Mouse (Mus musculus): ENCODE data around the gene Ldb1. TPM values are rescaled to one million over a fixed set of nuclear protein-coding genes. Genes with fewer than 3 reads are reported as not detected.
"Not testable (repeated sequence)": the region's sequence is repeated elsewhere in the genome, so short reads cannot be mapped to it uniquely, and the experiment has no call there.

The Ldb1 gene
- polyA plus RNA-seq, 1 experiment from 2014 or later, result 77.0 TPM

DNA sequence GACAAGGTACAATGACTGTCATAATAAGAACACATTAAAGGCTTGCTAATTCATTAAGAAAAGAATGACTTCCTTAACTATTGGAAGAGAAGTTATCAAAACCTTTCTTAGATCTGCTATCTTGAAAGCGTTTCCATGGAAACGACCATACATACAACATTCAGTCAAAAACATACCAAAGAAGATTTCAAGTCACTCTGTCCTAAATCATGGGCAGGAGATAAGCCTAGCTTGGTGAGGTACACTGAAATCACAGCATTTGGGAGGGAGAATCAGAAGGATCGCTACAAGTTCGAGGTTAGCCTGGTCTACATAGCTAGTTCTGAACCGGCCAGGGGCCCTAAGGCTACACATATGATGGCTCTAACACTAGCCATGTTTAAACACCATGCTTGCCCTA, 47.6 kb downstream of the Ldb1 start:
- Histone ChIP-seq H3K9me3 (ENCODE audit: control insufficient read depth, low read length) (no peaks in the 10 kb centered on the region), H3K4me1 (ENCODE audit: control insufficient read depth, insufficient read depth, low read length) (no peaks in the 10 kb centered on the region), H3K9ac (ENCODE audit: low read length) (peak overlapping the region; percentile 77), H3K36me3 (ENCODE audit: control insufficient read depth, insufficient read depth, low read length) (no peaks in the 10 kb centered on the region), H3K27me3 (ENCODE audit: control insufficient read depth, insufficient read depth, low read length) (no peaks in the 10 kb centered on the region), H3K27ac (ENCODE audit: low read depth, low read length) (no peak overlapping the region), H3K4me2 (peak overlapping the region; percentile 62), H3K4me3 (ENCODE audit: low read depth, low read length) (peak overlapping the region; percentile 76)
- DNase-seq (ENCODE audit: low spot score, missing footprints) (peak; percentile 85), ATAC-seq (ENCODE audit: low FRiP score) (no peak)
- 62% methylated on average over 5 of the region's 5 CpGs for WGBS

DNA sequence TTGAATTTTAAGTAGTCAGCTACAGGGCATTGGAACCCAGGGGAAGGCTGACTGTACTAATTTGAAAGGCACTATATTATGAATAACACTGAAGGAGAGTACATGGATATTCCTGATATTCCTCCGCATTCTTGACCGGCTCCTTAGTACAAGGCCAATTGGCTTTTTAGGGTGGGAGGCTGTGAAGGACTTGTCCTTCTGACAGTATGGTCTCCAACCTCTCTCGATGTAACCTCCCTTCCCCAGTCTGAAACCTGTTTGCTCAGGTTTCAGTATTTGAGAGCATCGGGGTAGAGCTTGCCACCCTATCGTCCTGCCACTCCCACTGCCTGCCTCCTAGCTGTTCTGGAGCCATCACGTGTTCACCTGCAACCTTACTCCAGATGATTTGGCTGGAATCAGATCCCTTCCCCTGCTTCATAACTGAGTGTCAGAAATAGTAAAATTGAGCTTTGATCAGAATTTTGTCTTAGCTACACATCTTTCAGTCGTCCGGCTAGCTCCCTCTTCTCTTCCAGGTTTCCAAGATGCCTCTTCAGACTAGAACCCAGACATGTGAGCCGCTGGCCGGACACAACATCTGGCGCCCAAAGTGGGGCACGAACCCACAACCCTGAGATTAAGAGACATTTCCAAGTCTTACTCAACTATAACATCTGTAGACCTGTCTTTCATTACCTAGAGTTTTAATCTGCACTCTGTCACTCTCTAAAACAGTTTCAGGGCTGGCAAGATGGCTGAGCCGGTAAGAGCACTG, 50.9 kb downstream of the Ldb1 start:
- H3K9me3 ChIP-seq (ENCODE audit: control insufficient read depth, low read length), result no peaks in the 10 kb centered on the region
- DNase-seq (ENCODE audit: low spot score, missing footprints) (no peak), ATAC-seq (ENCODE audit: low FRiP score) (no peak)
- H3K36me3 ChIP-seq (ENCODE audit: control insufficient read depth, insufficient read depth, low read length), result no peaks in the 10 kb centered on the region
- no peak overlapping the region for H3K9ac ChIP-seq (ENCODE audit: low read length)
- H3K4me3 ChIP-seq (ENCODE audit: low read depth, low read length), result no peak overlapping the region
- H3K4me2 ChIP-seq, result no peak overlapping the region
- H3K4me1 ChIP-seq (ENCODE audit: control insufficient read depth, insufficient read depth, low read length), result no peaks in the 10 kb centered on the region
- WGBS, result 95% methylated on average over 13 of the region's 13 CpGs
- H3K27ac ChIP-seq (ENCODE audit: low read depth, low read length), result no peak overlapping the region
- H3K27me3 ChIP-seq (ENCODE audit: control insufficient read depth, insufficient read depth, low read length), result no peaks in the 10 kb centered on the region

DNA sequence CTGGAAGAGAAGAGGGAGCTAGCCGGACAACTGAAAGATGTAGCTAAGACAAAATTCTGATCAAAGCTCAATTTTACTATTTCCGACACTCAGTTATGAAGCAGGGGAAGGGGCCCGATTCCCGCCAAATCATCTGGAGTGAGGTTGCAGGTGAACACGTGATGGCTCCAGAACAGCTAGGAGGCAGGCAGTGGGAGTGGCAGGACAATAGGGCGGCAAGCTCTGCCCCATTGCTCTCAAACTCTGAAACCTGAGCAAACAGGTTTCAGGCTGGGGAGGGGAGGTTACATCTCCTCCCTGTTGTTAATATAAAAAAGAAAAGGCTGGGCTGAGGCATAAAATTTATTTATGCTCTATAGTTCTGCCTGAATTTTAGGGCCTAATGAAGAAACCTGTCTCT, 51.6 kb downstream of the Ldb1 start:
- H3K9ac ChIP-seq (ENCODE audit: low read length); H3K9me3 ChIP-seq (ENCODE audit: control insufficient read depth, low read length); H3K36me3 ChIP-seq (ENCODE audit: control insufficient read depth, insufficient read depth, low read length); H3K27ac ChIP-seq (ENCODE audit: low read depth, low read length); H3K4me1 ChIP-seq (ENCODE audit: control insufficient read depth, insufficient read depth, low read length); H3K4me3 ChIP-seq (ENCODE audit: low read depth, low read length); DNase-seq (ENCODE audit: low spot score, missing footprints); ATAC-seq (ENCODE audit: low FRiP score); H3K4me2 ChIP-seq; H3K27me3 ChIP-seq (ENCODE audit: control insufficient read depth, insufficient read depth, low read length): not testable (repeated sequence)
- 87% methylated on average over 6 of the region's 6 CpGs for WGBS

DNA sequence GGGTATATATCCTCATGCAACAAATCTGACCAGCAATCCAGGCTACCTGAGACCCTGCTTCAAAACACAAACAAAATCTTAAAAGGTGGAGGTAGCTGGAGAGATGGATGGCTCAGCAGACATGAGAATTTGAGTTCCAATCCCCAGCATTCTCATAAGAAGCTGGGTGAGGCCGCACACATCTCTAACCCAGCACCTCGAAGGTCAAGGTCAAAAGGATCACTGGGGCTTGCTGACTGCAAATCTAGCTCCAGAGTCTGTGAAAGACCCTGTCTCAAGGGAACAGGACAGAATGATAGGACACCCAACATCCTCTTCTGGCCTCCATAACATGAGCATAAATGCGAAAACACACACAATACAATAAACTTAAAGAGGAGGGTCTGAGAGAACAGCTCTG, 53.8 kb downstream of the Ldb1 start:
- Histone ChIP-seq H3K4me1 (ENCODE audit: control insufficient read depth, insufficient read depth, low read length) (no peaks in the 10 kb centered on the region), H3K36me3 (ENCODE audit: control insufficient read depth, insufficient read depth, low read length) (no peaks in the 10 kb centered on the region), H3K9me3 (ENCODE audit: control insufficient read depth, low read length) (no peaks in the 10 kb centered on the region), H3K4me3 (ENCODE audit: low read depth, low read length) (no peak overlapping the region), H3K27ac (ENCODE audit: low read depth, low read length) (no peak overlapping the region), H3K4me2 (no peak overlapping the region), H3K9ac (ENCODE audit: low read length) (no peak overlapping the region), H3K27me3 (ENCODE audit: control insufficient read depth, insufficient read depth, low read length) (no peaks in the 10 kb centered on the region)
- ATAC-seq (ENCODE audit: low FRiP score), result no peak
- DNase-seq (ENCODE audit: low spot score, missing footprints), result no peak
- WGBS, result 90% methylated on average over 3 of the region's 3 CpGs

DNA sequence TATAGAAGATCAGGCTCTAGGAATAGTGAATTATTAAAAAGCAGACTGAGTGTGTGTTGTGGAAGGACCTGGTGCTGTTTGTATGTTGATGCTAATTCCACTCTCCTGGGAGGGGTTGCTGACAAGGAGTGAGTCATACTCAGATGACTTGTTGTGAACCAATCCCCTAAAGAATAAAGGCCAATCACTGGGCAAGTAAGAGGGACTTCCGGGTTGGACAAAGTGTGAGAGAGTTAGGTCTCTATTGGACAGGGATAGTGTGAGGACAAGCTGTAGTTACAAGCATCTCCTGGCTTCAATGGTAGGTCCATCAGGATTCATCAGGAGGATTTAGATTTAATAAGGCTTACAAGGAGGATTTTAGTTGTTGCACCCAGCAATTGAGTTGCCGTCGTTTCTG, 56.8 kb downstream of the Ldb1 start:
- no peak overlapping the region for H3K4me2 ChIP-seq
- ATAC-seq (ENCODE audit: low FRiP score), result no peak
- WGBS, result 89% methylated on average over 3 of the region's 3 CpGs

DNA sequence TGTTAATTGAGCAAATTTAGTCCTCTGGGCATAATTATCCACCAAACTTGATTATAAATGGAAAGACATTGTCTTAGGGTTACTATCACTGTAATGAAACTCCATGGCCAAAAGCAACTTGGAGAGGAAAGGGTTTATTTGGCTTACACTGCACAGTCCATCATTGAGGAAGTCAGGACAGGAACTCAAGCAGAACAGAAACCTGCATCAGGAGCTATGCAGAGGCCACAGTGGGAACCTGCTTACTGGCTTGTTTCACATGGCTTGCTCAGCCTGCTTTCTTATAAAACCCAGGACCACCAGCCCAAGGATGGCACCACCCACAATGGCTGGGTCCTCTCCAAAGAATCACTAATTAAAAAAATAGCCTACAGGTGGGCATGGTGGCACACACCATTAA, 60.6 kb downstream of the Ldb1 start:
- Histone ChIP-seq H3K9ac (ENCODE audit: low read length) (no peak overlapping the region), H3K4me2 (no peak overlapping the region), H3K36me3 (ENCODE audit: control insufficient read depth, insufficient read depth, low read length) (no peaks in the 10 kb centered on the region), H3K27ac (ENCODE audit: low read depth, low read length) (no peak overlapping the region), H3K9me3 (ENCODE audit: control insufficient read depth, low read length) (no peaks in the 10 kb centered on the region), H3K4me3 (ENCODE audit: low read depth, low read length) (no peak overlapping the region), H3K4me1 (ENCODE audit: control insufficient read depth, insufficient read depth, low read length) (no peaks in the 10 kb centered on the region), H3K27me3 (ENCODE audit: control insufficient read depth, insufficient read depth, low read length) (no peaks in the 10 kb centered on the region)
- no peak for DNase-seq (ENCODE audit: low spot score, missing footprints)
- ATAC-seq (ENCODE audit: low FRiP score), result no peak

More for the DNA sequence above, 56.8 kb downstream of the Ldb1 start:
- H3K9me3 ChIP-seq (ENCODE audit: control insufficient read depth, low read length), result no peaks in the 10 kb centered on the region
- no peak overlapping the region for H3K9ac ChIP-seq (ENCODE audit: low read length)
- DNase-seq (ENCODE audit: low spot score, missing footprints), result no peak
- no peak overlapping the region for H3K27ac ChIP-seq (ENCODE audit: low read depth, low read length)
- no peaks in the 10 kb centered on the region for H3K4me1 ChIP-seq (ENCODE audit: control insufficient read depth, insufficient read depth, low read length)
- H3K36me3 ChIP-seq (ENCODE audit: control insufficient read depth, insufficient read depth, low read length), result no peaks in the 10 kb centered on the region
- no peaks in the 10 kb centered on the region for H3K27me3 ChIP-seq (ENCODE audit: control insufficient read depth, insufficient read depth, low read length)
- H3K4me3 ChIP-seq (ENCODE audit: low read depth, low read length), result no peak overlapping the region

Other genes starting within 250 kb of the Ldb1 start
- gene Kcnip2, start 229.2 kb downstream of the Ldb1 start, polyA plus RNA-seq (2014; fragmentation: Nextera tagmentation; extraction: Ambion mirVana), result 0.66 and 1.0 TPM in 2 replicates
- 13.9 and 14.2 TPM in 2 replicates for gene Armh3, start 46.7 kb downstream of the Ldb1 start, polyA plus RNA-seq (2014; fragmentation: Nextera tagmentation; extraction: Ambion mirVana)
- 1.0 and 1.4 TPM in 2 replicates for gene Hps6, start 41.7 kb downstream of the Ldb1 start, polyA plus RNA-seq (2014; fragmentation: Nextera tagmentation; extraction: Ambion mirVana)
- gene Pprc1, start 328 bp downstream of the Ldb1 start, polyA plus RNA-seq (2014; fragmentation: Nextera tagmentation; extraction: Ambion mirVana), result 38.2 and 48.5 TPM in 2 replicates
- gene Nolc1, start 30.6 kb upstream of the Ldb1 start, polyA plus RNA-seq (2014; fragmentation: Nextera tagmentation; extraction: Ambion mirVana), result 115 and 117 TPM in 2 replicates
- not detected in 2 replicates for gene Elovl3, start 86.7 kb upstream of the Ldb1 start, polyA plus RNA-seq (2014; fragmentation: Nextera tagmentation; extraction: Ambion mirVana)
- 0.18 and 0.39 TPM in 2 replicates for gene Pitx3, start 103.1 kb upstream of the Ldb1 start, polyA plus RNA-seq (2014; fragmentation: Nextera tagmentation; extraction: Ambion mirVana)
- gene Gbf1, start 107.3 kb upstream of the Ldb1 start, polyA plus RNA-seq (2014; fragmentation: Nextera tagmentation; extraction: Ambion mirVana), result 36.6 and 42.6 TPM in 2 replicates

Measured in midbrain, embryonic 11.5 days (tissue).